Mouse (Mus musculus) T-helper 17 cell (primary cell): ENCODE data around the gene Il17f.

Experiments
- in situ Hi-C, 2 experiments: fragments of 300-600 bp; cut with MboI, MseI; formaldehyde crosslinking; loops; 1 replicate in 1 of 2; 2 replicates in 1 of 2; pipeline ENCODE4 v1.15.1; 2025; ENCODE audit warnings: high pct_unique_total_duplicates in 2 of 2

Gene Il17f

DNA sequence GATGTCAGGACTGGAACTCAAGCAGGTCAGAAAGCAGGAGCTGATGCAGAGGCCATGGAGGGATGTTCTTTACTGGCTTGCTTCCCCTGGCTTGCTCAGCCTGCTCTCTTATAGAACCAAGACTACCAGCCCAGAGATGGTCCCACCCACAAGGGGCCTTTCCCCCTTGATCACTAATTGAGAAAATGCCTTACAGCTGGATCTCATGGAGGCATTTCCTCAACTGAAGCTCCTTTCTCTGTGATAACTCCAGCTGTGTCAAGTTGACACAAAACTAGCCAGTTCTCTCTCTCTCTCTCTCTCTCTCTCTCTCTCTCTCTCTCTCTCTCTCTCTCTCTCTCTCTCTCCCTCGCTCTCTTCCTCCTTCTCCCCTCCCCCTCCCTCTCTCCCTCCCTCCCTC lies at the start of gene Il17f:
Il17f (minus strand) TSS at position 101 of the 400 bp plus-strand sequence.
- in situ Hi-C loops: loop anchor here in 1 of 2 experiments (5.0 kb wide), 1 partner anchor 38 kb away; no protein-coding TSS in a partner anchor

GRCm38 (mm10) chr1:20839911-20840310 lies 49.5 kb upstream of the Il17f start:
- in situ Hi-C loops: loop anchor here in 1 of 2 experiments (5.0 kb wide), 1 partner anchor 37 kb away; no protein-coding TSS in a partner anchor

GRCm38 (mm10) chr1:20836551-20837125 lies 46.2 kb upstream of the Il17f start:
- in situ Hi-C loops: no loop called here

GRCm38 (mm10) chr1:20833141-20833511 lies 42.7 kb upstream of the Il17f start:
- in situ Hi-C loops: no loop called here

GRCm38 (mm10) chr1:20832473-20833140 lies 42.2 kb upstream of the Il17f start:
- in situ Hi-C loops: no loop called here

DNA sequence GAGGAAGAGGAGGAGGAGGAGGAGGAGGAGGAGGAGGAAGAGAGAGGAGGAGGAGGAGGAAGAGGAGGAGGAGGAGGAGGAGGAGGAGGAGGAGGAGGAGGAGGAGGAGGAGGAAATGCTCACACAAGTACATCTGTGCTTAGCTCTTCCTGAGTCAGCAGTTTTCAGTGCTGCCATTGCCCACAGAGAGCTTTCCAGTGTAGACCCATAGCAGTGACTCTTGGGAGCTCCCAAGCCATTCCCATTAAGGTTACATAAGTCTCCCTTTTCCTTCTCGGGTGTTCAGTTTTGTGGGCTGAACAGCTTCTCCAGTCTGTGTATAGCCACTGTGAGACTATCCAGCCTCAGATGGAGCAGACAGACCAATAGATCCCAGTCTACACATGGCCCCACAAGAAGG lies 40.1 kb upstream of the Il17f start:
- in situ Hi-C loops: no loop called here

DNA sequence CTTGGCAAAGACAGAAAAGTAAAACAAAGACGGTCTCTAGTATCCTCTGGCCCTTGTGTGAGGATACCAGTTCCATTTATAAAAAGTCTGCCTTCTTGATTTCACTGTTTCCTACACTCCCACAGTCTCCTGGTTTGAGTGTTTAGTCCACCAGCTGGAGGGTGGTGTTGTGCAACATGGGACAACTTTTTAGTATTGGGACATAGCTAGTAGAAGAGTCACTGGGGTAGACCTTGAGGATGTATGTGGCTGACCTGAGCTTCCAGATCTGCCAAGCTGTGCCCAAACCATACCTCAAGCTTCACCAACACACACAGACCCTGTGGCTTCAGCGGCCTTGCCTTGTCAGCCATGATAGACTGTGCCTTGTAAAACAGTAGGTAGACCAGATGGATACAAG lies 37.6 kb upstream of the Il17f start:
- in situ Hi-C loops: no loop called here

DNA sequence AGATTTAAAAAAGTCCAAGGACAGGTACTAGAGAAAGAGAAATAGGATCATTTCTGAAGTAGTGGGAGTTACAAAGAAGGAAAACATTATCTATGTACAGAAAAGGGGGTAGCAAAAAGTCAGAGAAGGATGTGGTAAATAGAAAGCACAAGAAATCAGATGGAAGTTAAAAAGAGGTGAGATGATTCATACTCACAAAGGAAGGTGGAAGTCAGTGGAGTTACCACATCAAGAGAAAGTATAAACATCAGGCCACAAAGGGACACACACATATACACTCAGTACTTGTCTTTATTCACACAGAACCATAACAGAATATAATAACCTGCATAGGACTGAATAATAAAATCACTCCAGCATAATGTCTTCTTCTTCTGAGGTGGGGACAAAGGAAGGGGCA lies 34.6 kb upstream of the Il17f start:
- in situ Hi-C loops: no loop called here

- in situ Hi-C loops: loop anchor here in 1 of 2 experiments (5.0 kb wide), 1 partner anchor 253 kb away; the partner anchor contains the start of gene Tram2
Observed at GRCm38 (mm10) chr1:20823906-20824305, 33.5 kb upstream of the Il17f start.

GRCm38 (mm10) chr1:20823471-20823870 lies 33.1 kb upstream of the Il17f start:
- in situ Hi-C loops: loop anchor here in 1 of 2 experiments (5.0 kb wide), 1 partner anchor 254 kb away; the partner anchor contains the start of gene Tram2

GRCm38 (mm10) chr1:20820959-20821358 lies 30.5 kb upstream of the Il17f start:
- in situ Hi-C loops: loop anchor here in 1 of 2 experiments (5.0 kb wide), 1 partner anchor 256 kb away; the partner anchor contains the start of gene Tram2

DNA sequence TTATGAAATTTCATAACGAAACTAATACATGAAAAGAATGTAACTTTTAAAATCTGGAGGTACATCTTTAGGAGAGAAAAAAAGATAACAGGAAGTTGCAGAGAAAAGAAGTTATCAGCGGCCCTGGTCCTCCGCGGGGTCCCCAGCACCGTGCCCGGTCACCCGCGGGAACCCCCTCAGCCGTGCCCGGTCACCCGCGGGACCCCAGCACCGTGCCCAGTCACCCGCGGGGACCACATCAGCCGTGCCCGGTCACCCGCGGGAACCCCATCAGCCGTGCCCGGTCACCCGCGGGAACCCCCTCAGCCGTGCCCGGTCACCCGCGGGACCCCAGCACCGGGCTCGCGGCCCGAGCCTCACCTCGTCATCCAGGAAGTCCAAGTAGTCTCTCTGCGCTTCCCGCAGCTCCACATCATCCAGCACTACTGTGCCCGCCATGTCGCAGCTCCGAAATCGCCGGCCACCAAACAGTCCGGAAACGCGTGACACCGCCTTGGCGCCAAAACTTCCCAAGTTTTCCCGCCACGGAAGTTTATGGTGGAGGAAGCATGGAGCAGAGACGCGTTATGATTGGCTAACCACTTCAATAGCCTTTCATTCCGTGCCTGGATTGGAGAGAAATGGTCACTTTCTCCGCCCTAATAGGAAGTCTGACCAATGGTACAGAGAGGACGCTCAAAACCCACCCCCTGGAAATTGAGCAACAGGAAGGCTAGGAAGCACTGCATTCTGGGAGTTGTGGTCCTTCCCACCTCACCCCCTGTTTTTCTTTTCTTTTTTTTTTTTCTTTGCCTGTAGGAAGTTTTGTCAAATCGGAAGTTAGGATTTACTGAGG lies 29.6 kb upstream of the Il17f start, which contains the start of gene Mcm3:
Mcm3 (minus strand) TSS at position 542 of the 835 bp plus-strand sequence.
- in situ Hi-C loops: loop anchor here (5.0 kb wide), 2 partner anchors 72 to 257 kb away; partner anchors contain the start of genes Paqr8 (in 1 of the 2) and Tram2 (in 1 of the 2)

DNA sequence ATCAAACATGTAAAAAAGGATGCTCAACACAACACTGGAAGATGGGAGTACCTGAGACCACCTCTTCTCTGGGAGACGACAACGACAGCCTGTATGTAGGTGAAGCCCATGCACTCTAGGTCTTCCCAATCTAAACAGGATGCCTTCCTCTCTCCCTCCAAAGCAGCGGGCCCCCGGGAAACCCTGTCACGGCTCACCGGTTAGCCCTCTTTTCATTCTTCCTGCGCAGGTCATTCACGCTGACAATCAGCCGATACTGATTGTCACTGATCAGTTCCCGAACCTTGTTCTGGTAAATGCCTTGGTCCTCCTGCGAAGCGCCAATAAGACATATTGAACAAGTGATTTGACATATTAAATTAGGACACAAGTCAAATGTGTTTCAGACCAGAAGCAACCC lies 27.2 kb upstream of the Il17f start:
- in situ Hi-C loops: loop anchor here in 1 of 2 experiments (5.0 kb wide), 1 partner anchor 75 kb away; the partner anchor contains the start of gene Paqr8

DNA sequence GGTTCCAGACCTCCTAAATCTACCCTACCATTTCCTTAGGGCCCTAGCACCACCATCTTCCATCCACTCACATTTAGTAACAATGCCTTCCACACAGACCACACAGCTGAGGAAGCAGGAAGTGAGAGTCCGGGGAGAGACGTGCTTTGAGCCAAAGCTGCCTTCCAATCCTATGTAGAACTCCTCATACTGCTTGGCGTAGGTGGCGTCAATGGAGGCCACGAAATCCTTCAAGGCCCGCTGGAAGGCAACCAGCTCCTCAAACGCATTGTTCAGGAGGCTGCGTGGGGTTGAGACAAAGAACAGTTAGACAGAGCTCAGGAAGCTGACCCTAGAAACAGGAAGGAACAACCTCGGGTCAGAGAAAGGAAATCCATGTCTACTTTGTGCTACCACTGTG lies 26.8 kb upstream of the Il17f start:
- in situ Hi-C loops: loop anchor here in 1 of 2 experiments (5.0 kb wide), 1 partner anchor 75 kb away; the partner anchor contains the start of gene Paqr8

GRCm38 (mm10) chr1:20814521-20814920 lies 24.1 kb upstream of the Il17f start:
- in situ Hi-C loops: no loop called here

DNA sequence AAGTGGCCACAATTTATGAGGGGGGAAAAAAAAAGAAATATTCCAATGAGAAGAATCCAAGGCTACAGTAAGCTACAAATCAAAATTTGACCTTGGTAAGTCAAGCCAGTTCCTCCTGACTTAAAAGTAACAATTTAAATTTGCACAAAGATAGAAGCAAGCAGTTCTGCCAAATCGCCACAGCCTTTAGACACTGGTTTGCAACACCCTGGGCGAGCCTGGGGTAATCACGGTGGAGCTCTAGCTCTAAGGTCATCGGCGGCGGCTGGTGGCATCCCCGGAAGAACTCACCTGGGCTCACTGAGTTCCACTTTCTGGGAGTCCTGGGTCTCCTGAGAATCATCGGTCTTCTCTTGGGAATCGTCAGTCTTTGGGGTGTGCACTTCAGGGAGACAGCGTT lies 14.1 kb upstream of the Il17f start:
- in situ Hi-C loops: loop anchor here (5.0 to 10.0 kb wide), 2 partner anchors 107 to 190 kb away; partner anchors contain the start of gene Pkhd1 (in 1 of the 2)

DNA sequence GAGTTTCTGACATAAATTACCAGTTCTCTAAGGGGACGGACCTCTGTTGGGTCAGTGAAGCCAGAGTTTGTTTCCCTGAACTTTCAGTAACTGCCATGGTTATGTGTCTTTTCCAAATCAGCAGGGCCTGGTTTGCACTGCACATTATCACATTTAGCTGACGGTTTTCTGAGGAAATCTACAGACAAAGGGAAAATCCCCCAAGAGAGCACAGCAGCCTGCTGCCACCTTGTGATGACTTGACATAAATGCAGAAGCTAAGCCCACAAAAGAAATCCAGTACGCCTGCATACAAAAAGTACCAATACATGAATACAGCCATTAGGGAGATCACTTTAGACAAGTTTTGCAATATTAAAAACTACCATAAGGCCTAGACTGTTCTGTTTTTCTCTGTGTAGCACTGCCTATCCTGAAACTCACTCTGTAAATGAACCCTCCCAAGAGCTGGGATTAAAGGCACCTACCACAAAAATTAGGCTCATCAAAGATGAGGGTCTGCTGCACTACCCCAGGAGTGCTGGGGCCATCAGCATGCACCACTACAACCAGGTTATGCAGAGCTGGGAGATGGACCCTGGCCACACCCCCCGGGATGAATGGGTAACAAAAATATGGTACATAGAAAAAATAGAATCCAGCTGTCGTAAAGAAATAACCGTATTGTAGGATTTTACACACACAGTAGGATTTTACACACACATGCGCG lies 11.4 kb upstream of the Il17f start:
- in situ Hi-C loops: loop anchor here (5.0 to 10.0 kb wide), 2 partner anchors 105 to 187 kb away; partner anchors contain the start of gene Pkhd1 (in 1 of the 2)

GRCm38 (mm10) chr1:20801275-20801674 lies 10.9 kb upstream of the Il17f start:
- in situ Hi-C loops: loop anchor here (5.0 to 10.0 kb wide), 2 partner anchors 104 to 186 kb away; partner anchors contain the start of gene Pkhd1 (in 1 of the 2)

DNA sequence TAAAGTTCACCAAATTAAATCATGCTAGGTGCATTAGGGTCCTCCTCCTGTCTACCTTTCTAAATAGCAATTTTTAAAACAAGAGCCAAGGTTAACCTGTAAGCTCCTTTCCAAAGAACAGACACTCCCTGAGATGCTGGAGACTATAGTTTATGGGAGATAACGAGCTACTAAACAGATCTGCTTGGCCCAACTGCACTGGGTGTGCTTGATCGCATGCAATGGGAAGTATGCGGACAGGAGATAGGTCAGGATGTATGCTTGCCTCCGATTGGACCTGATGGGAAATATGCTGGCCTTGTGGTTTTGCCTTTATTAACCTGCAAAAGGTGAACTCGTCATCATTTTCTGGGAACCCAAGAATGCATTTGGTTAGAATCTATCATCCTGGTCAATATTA lies 4.8 kb upstream of the Il17f start:
- in situ Hi-C loops: no loop called here

- in situ Hi-C loops: loop anchor here in 1 of 2 experiments (5.0 kb wide), 1 partner anchor 42 kb away; no protein-coding TSS in a partner anchor
Observed at GRCm38 (mm10) chr1:20794760-20795159, 4.3 kb upstream of the Il17f start.
